Mouse (Mus musculus) spleen, adult 2 months (tissue): Measurements from ENCODE around the gene B4galnt3.

Experiments
- CTCF ChIP-seq: fragments of 200-500 bp; IDR thresholded peaks from 2 replicates; pipeline ENCODE4 v1.5.1; 2011; ENCODE audit warnings: mild to moderate bottlenecking, inconsistent platforms; ENCODE audit not compliant: insufficient read depth, insufficient read length, insufficient replicate concordance; ENCODE audit errors: extremely low read depth
- POLR2A ChIP-seq: fragments of 200-500 bp; IDR thresholded peaks from 2 replicates; pipeline ENCODE4 v1.6.1; 2011; ENCODE audit warnings: low read depth, low read length, inconsistent platforms

GRCm38 (mm10) chr6:120185756-120186155 lies 108.6 kb downstream of the B4galnt3 start:
- TF ChIP-seq POLR2A (no peak), CTCF (no peak)
